Mouse (Mus musculus) heart, adult 2 months (tissue): Measurements from ENCODE around the gene Atg14.

Source experiments
- EP300 ChIP-seq: fragments of 200-500 bp; IDR thresholded peaks from 2 replicates; pipeline ENCODE4 v1.6.1; 2011; ENCODE audit warnings: low read depth, low read length, control low read depth; ENCODE audit not compliant: insufficient read depth
- POLR2A ChIP-seq: fragments of 200-500 bp; IDR thresholded peaks from 2 replicates; pipeline ENCODE4 v1.6.1; 2011; ENCODE audit warnings: mild to moderate bottlenecking, low read depth, low read length, control low read depth; ENCODE audit not compliant: insufficient read depth

- TF ChIP-seq EP300 (no peak), POLR2A (no peak)
Measured at GRCm38 (mm10) chr14:47576687-47577086, 6.2 kb upstream of the Atg14 start.
